Mouse (Mus musculus) embryonic facial prominence, embryonic 10.5 days (tissue): ENCODE data around the gene Prpsap1. TPM values are rescaled to one million over a fixed set of nuclear protein-coding genes. Genes with fewer than 3 reads are reported as not detected.
"Not testable (repeated sequence)": the region's sequence is repeated elsewhere in the genome, so short reads cannot be mapped to it uniquely, and the experiment has no call there.

Experiments used
- DNase-seq: peaks from one replicate; pipeline ENCODE4 v3.0.0-alpha.2; 2017; ENCODE audit warnings: low spot score
- H3K27ac ChIP-seq: fragments of 300-500 bp; sonication (generic); replicated peaks from 2 replicates; pipeline ENCODE4 v1.5.1; 2016; ENCODE audit warnings: mild to moderate bottlenecking
- H3K27me3 ChIP-seq: fragments of 300-500 bp; sonication (generic); replicated peaks from 2 replicates; pipeline ENCODE4 v1.6.1; 2016; ENCODE audit warnings: low read depth, mild to moderate bottlenecking; ENCODE audit not compliant: poor library complexity, severe bottlenecking
- H3K36me3 ChIP-seq: fragments of 300-500 bp; sonication (generic); replicated peaks from 2 replicates; pipeline ENCODE4 v1.6.1; 2016; ENCODE audit warnings: mild to moderate bottlenecking, moderate library complexity
- H3K4me1 ChIP-seq: fragments of 300-500 bp; sonication (generic); 2 replicates; pipeline ENCODE4 v1.6.1; 2016
- H3K4me3 ChIP-seq: fragments of 300-500 bp; sonication (generic); 2 replicates; pipeline ENCODE4 v1.5.1; 2016; ENCODE audit warnings: mild to moderate bottlenecking, moderate library complexity
- H3K9me3 ChIP-seq: fragments of 300-500 bp; sonication (generic); 2 replicates; pipeline ENCODE4 v1.6.1; 2016; ENCODE audit warnings: mild to moderate bottlenecking
- WGBS: fragments of 180-500 bp; shearing (Covaris S2); methylation state at CpG from one replicate; pipeline ENCODE4 v1.1.7; 2016; 5-methylcytosine and 5-hydroxymethylcytosine counted together
- polyA plus RNA-seq: library from polyadenylated mRNA; unstranded; fragments of >200 nt; fragmentation: Nextera tagmentation; extraction: Ambion mirVana; gene quantifications from 2 replicates; pipeline ENCODE4 v1.2.1, GENCODE M21; 2016

The Prpsap1 gene
- polyA plus RNA-seq, 1 experiment from 2014 or later: 233 TPM

DNA sequence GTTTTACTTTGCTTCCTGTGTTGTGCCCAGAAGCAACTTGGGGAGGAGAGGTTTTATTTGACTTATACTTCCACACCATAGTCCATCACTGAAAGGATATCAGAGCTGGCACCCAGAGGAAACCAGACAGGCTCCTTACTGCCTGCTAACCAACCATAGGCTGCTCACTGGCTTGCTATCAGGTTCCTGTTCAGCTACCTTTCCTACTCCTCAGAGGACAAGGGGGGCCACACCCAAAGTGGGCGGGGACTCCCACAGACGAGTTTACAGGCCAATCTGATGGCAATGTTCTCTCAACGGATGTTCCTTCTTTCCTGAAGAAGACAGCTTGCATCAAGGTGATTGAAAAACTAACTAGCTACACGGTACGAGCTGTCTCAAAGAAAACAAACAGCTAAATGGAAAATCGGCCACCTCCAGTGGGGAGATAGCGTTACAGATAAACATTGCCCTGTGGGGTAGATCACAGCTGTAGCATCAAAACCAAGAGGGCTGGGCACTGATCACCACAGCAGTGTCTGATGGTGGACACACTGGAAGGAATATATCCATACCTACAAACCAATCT, 17.4 kb upstream of the Prpsap1 start:
- no peaks in the 10 kb centered on the region for H3K36me3 ChIP-seq
- peaks cover 12% of the 10 kb centered on the region for H3K4me1 ChIP-seq
- H3K27me3 ChIP-seq: peaks cover 20% of the 10 kb centered on the region
- no peaks in the 10 kb centered on the region for H3K9me3 ChIP-seq
- DNase-seq: no peak
- 68% methylated on average over 7 of the region's 7 CpGs for WGBS
- H3K27ac ChIP-seq: no peak overlapping the region
- no peak overlapping the region for H3K4me3 ChIP-seq

- peak; percentile 60 for DNase-seq
- no peaks in the 10 kb centered on the region for H3K36me3 ChIP-seq
- H3K9me3 ChIP-seq: no peaks in the 10 kb centered on the region
- peaks cover 4% of the 10 kb centered on the region for H3K4me1 ChIP-seq
- H3K27me3 ChIP-seq: no peaks in the 10 kb centered on the region
- no peak overlapping the region for H3K4me3 ChIP-seq
- peak overlapping the region; percentile 57 for H3K27ac ChIP-seq
- 22% methylated on average over 2 of the region's 2 CpGs for WGBS
These were observed 14.7 kb upstream of the Prpsap1 start for GRCm38 (mm10) chr11:116508689-116509088.

DNA sequence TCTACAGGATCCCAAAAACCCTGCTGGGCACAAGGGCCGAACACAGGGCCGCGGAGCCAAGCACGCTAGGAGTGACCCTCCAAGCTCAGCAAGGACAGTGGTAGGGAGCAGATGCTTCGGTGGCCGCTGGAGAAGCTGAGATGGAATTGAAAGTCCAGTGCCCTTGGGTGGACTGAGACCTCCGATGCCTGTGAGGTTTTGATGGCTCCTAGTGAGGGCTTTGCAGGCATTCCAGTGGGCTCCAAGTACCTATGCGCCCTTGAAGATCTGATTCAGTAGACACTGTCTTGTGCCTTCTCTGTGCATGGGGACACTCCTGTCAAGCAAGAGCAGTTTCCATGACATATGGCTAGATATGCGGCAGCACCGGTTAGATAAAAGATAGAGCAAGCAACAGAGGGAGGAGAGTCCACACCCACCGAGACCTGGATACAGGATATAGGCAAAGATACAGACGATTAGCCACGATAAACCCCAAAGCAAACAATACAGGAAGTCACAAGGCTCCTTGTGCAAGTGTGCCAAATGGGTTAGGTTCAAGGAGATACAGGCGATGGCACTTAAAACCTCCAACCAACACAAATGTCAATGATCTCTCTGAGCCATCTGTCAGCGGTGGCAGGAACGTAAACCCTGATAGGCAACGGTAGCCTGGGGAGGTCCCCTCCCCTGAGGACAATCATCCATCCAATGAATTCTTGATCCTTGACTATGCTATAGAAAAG, 12.3 kb upstream of the Prpsap1 start:
- 85% methylated on average over 17 of the region's 17 CpGs for WGBS
- Histone ChIP-seq H3K27ac (no peak overlapping the region), H3K36me3 (no peaks in the 10 kb centered on the region), H3K4me3 (no peak overlapping the region), H3K27me3 (no peaks in the 10 kb centered on the region), H3K9me3 (no peaks in the 10 kb centered on the region), H3K4me1 (peaks cover 4% of the 10 kb centered on the region)
- no peak for DNase-seq

DNA sequence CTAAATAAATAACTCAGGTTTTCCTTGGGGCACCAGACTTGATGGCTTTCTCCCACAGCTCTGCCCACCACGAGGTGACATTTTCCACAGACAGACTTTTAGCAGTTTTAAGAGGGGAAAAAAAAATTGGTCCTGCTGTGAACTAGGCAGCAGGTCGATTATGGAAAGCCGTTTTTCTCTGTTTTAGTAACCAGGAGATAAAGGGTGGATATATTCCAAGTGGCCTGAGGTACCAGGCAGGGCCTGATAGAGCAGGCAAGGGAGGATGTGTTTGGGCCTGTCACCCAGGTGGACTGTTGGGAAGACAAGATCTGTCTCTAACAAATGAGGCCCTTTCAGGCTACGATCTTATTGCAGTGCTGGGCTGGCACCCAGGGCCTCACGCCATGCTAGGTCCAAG, 11.6 kb upstream of the Prpsap1 start:
- Histone ChIP-seq H3K36me3 (no peaks in the 10 kb centered on the region), H3K4me3 (no peak overlapping the region), H3K27me3 (no peaks in the 10 kb centered on the region), H3K9me3 (no peaks in the 10 kb centered on the region), H3K4me1 (peaks cover 4% of the 10 kb centered on the region), H3K27ac (no peak overlapping the region)
- 76% methylated on average over 5 of the region's 5 CpGs for WGBS
- no peak for DNase-seq

DNA sequence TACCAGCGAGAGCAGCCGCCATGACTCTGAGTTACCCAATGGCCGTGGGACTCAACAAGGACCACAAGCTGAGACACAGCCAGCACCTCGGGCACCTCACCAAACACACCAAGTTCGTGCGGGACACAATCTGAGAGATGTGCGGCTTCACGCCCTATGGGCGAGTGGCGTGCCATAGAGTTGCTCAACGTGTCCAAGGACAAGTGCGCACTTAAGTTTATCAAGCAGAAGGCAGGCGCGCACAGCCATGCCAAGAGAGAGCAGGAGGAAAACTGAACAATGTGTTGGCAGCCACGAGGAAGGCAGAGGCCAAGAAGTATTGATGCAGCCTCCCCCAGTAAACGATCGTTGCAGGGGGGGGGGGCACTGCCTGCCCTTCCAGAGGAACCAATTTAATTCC, 10.5 kb upstream of the Prpsap1 start:
- H3K27me3 ChIP-seq: no peaks in the 10 kb centered on the region
- 88% methylated on average over 17 of the region's 17 CpGs for WGBS

DNA sequence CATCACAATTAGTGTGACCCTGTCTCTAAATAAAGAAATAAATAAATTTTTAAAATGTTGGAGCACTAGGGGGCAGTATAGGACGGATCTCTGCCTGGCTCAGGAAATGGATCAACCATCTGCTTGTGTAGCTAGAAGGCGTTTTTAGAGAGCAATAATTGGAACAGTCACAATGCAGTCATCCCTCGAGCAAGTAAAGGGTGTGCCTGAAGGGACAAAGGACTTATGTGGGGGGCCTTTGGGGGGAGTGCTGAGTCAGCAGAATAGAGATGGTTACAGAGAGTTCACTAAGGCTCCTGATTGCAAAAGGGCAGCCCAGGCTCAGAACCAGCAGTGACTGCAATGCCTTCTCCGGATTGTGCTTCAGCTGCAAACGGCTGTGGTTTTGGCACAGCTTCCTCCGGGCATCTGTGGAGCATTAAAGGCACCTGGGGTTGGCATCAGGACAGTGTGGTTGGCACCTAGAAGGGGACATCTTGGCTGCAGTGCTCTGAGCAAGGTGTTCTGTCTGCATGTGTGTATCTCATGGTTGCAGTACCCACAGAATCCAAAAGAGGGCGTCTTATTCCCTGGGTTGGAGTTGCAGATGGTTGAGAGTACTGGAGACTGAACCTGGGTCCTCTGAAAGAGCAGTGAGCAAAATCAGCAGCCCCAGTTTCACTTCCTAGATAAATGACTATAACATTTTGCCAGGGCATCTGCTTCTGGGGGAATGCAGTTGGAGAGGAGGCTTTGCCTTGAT, 7.2 kb upstream of the Prpsap1 start:
- WGBS: 32% methylated on average over 7 of the region's 7 CpGs
- no peak overlapping the region for H3K27ac ChIP-seq
- peak; percentile 30 for DNase-seq

More for the DNA sequence above, 10.5 kb upstream of the Prpsap1 start:
- H3K27ac ChIP-seq: no peak overlapping the region
- H3K9me3 ChIP-seq: no peaks in the 10 kb centered on the region
- no peaks in the 10 kb centered on the region for H3K36me3 ChIP-seq
- H3K4me1 ChIP-seq: peaks cover 4% of the 10 kb centered on the region
- DNase-seq: no peak
- no peak overlapping the region for H3K4me3 ChIP-seq

GRCm38 (mm10) chr11:116499018-116499417, 5.0 kb upstream of the Prpsap1 start:
- H3K27me3 ChIP-seq: no peaks in the 10 kb centered on the region
- no peak overlapping the region for H3K27ac ChIP-seq
- DNase-seq: no peak
- H3K4me3 ChIP-seq: peak overlapping the region; percentile 46
- no peaks in the 10 kb centered on the region for H3K36me3 ChIP-seq
- WGBS: 41% methylated on average over 6 of the region's 6 CpGs
- H3K4me1 ChIP-seq: peaks cover 18% of the 10 kb centered on the region
- H3K9me3 ChIP-seq: no peaks in the 10 kb centered on the region

More for the DNA sequence above, 7.2 kb upstream of the Prpsap1 start:
- no peaks in the 10 kb centered on the region for H3K9me3 ChIP-seq
- no peak overlapping the region for H3K4me3 ChIP-seq
- peaks cover 6% of the 10 kb centered on the region; the same call in 1 of the 2 replicates for H3K4me1 ChIP-seq
- no peaks in the 10 kb centered on the region for H3K36me3 ChIP-seq
- no peaks in the 10 kb centered on the region for H3K27me3 ChIP-seq

GRCm38 (mm10) chr11:116498596-116498995, 4.6 kb upstream of the Prpsap1 start:
- H3K9me3 ChIP-seq: no peaks in the 10 kb centered on the region
- H3K27me3 ChIP-seq: no peaks in the 10 kb centered on the region
- DNase-seq: no peak
- peak overlapping the region; percentile 46 for H3K4me3 ChIP-seq
- WGBS: 30% methylated on average over 34 of the region's 34 CpGs
- no peaks in the 10 kb centered on the region for H3K36me3 ChIP-seq
- peak overlapping the region; percentile 41; the same call in 1 of the 2 replicates for H3K27ac ChIP-seq
- peaks cover 21% of the 10 kb centered on the region for H3K4me1 ChIP-seq

- Histone ChIP-seq H3K27ac (no peak overlapping the region), H3K4me3 (no peak overlapping the region), H3K9me3 (no peaks in the 10 kb centered on the region), H3K36me3 (no peaks in the 10 kb centered on the region), H3K4me1 (peaks cover 21% of the 10 kb centered on the region), H3K27me3 (no peaks in the 10 kb centered on the region)
- WGBS: 85% methylated on average over 4 of the region's 4 CpGs
- no peak for DNase-seq
These were observed 3.3 kb upstream of the Prpsap1 start for GRCm38 (mm10) chr11:116497313-116497712.

- no peaks in the 10 kb centered on the region for H3K36me3 ChIP-seq
- peak overlapping the region; percentile 49 for H3K27ac ChIP-seq
These were observed 622 bp upstream of the Prpsap1 start for GRCm38 (mm10) chr11:116494474-116495174.

GRCm38 (mm10) chr11:116493191-116493590, 811 bp downstream of the Prpsap1 start:
- DNase-seq: no peak
- Histone ChIP-seq H3K27me3 (no peaks in the 10 kb centered on the region), H3K4me3 (peak overlapping the region; percentile 13; the same call in 1 of the 2 replicates), H3K4me1 (peaks cover 26% of the 10 kb centered on the region), H3K9me3 (0 out of 2 replicates have a peak, but pooled peaks cover 2% of the 10 kb centered on the region), H3K27ac (no peak overlapping the region), H3K36me3 (peaks cover 7% of the 10 kb centered on the region)
- WGBS: 86% methylated on average over 5 of the region's 5 CpGs

More at GRCm38 (mm10) chr11:116494474-116495174, 622 bp upstream of the Prpsap1 start:
- Histone ChIP-seq H3K4me3 (no peak overlapping the region), H3K27me3 (no peaks in the 10 kb centered on the region), H3K4me1 (peaks cover 25% of the 10 kb centered on the region), H3K9me3 (no peaks in the 10 kb centered on the region)
- no peak for DNase-seq
- WGBS: 66% methylated on average over 13 of the region's 13 CpGs

DNA sequence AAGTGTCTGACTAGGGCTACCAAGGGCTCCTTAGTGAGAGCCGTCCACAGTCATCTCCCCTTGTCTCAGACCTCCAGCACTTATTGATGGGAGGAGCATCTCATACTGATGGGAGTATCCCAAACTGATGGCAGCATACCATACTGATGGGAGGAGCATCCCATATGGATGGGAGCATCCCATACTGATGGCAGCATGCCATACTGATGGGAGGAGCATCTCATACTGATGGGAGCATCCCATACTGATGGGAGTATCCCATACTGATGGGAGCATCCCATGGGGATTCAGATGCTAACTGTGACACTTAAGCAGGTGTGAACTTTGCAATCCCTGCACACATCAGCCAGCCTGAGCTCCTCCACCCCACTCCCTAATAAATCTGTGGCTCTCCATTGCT, 1.5 kb downstream of the Prpsap1 start:
- not testable (repeated sequence) for H3K27me3 ChIP-seq, H3K9me3 ChIP-seq, DNase-seq, H3K4me3 ChIP-seq, H3K27ac ChIP-seq
- WGBS: 83% methylated on average over 1 of the region's 1 CpGs
- Histone ChIP-seq H3K4me1 (peaks cover 26% of the 10 kb centered on the region), H3K36me3 (peaks cover 13% of the 10 kb centered on the region)
